Mouse (Mus musculus) 3134 (cell line): Measurements from ENCODE around the gene Gm5615.

Source experiments
- DNase-seq: peaks from one replicate; pipeline ENCODE4 v3.0.0-alpha.2; 2011; ENCODE audit warnings: low spot score; ENCODE audit not compliant: insufficient read length; ENCODE audit errors: extremely low read depth

Gm5615 gene

DNA sequence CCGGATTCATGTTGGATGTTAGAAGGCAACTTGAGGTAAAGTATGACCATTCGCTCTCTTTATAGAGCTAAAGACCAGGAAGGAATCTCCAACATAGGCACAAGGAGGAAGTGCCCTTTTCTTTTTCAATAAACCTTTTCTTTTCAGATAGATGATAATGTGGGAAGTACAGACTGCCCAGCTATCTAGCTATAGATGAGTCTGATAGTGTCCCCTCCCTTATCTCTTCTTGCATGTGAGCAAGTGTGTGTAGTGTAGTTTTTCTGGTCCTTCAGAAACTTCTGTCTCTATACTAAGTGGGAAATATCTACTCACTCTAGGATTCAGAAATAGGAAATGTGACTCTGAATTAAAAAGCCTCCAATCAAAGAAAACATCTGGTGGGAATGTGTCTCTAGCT, at the start of gene Gm5615:
Gene Gm5615, minus strand, starts transcription at position 101 of the 400 bp plus-strand sequence.
- no peak for DNase-seq

DNA sequence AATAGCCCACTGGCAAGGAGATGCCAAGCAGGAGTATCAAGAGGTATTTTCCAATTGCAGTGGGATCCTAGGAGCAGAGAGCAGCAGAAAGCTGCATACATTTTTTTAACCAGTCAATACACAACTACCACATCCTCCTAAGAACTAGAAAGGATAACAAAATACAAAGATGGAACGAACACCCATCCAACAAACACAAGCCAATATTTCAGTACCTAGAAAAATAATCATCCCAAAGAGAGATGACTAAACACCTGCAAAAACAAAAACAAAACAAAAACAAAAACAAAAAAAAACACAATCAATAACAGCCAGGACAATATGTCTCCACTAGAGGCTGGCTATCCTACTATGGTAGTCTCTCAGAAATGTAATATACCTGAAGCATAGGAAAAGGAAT, 40.8 kb upstream of the Gm5615 start, which contains the start of gene Gm17689:
Gene Gm17689, minus strand, starts transcription at position 101 of the 400 bp plus-strand sequence.
- DNase-seq: no peak

DNA sequence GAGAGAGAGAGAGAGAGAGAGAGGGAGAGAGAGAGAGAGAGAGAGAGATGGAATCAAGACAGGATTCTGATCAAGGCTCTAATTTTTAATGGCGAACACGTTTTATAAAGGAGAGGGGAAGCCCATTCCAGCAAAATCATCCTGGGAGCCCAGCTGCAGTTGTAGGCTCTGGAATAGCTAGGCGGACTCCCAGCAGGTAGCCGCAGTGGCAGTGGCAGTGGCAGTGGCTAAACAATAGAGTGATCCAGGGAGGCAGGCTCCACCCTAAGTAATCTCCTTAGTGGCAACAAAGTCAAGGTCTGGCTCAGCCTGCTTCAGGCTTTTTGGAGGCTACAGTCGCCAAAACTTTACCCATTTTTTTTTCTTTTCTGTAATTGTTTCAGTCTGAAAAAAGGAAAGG, 37.6 kb downstream of the Gm5615 start:
- no peak for DNase-seq

- DNase-seq: no peak
Measured at GRCm38 (mm10) chr9:36495824-36496223, 45.9 kb downstream of the Gm5615 start.

GRCm38 (mm10) chr9:36494501-36495220, 47.1 kb downstream of the Gm5615 start:
- DNase-seq: no peak
